Mouse (Mus musculus) c-Kit-positive CD71-positive TER-119-negative erythroid progenitor cells, embryonic 14.5 days (primary cell): ENCODE measurements at regions not wholly inside any gene's neighbourhood (a gene's known extent, or its start where the extent isn't known, plus 50 kb on each side); places are given as distances from the start of the nearest gene placed in this dataset.
A peak's percentile ranks its signal among the peaks of the same experiment; 100 is the strongest.

Experiments used
- DNase-seq: peaks from one replicate; pipeline ENCODE4 v3.0.0-alpha.2; 2013; ENCODE audit warnings: low read depth

GRCm38 (mm10) chr12:109272101-109272500 lies 180.5 kb upstream of the Dlk1 start:
- no peak for DNase-seq

GRCm38 (mm10) chr12:109314850-109315249 lies 137.8 kb upstream of the Dlk1 start:
- DNase-seq: no peak

- DNase-seq: no peak
These were observed 126.6 kb upstream of the Dlk1 start for GRCm38 (mm10) chr12:109325986-109326385.

- DNase-seq: no peak
These were observed 81.3 kb upstream of the Dlk1 start for GRCm38 (mm10) chr12:109371327-109371726.

- DNase-seq: no peak
These were observed 66.8 kb upstream of the Dlk1 start for GRCm38 (mm10) chr12:109385794-109386193.

GRCm38 (mm10) chr12:109388791-109389190 lies 63.8 kb upstream of the Dlk1 start:
- DNase-seq: no peak

GRCm38 (mm10) chr12:109390388-109390920 lies 62.2 kb upstream of the Dlk1 start:
- no peak for DNase-seq

GRCm38 (mm10) chr12:109390978-109391377 lies 61.6 kb upstream of the Dlk1 start:
- DNase-seq: no peak

- no peak for DNase-seq
These were observed 59.3 kb upstream of the Dlk1 start for GRCm38 (mm10) chr12:109393326-109393725.

GRCm38 (mm10) chr12:109393795-109394194 lies 58.8 kb upstream of the Dlk1 start:
- DNase-seq: no peak

GRCm38 (mm10) chr12:109394396-109394795 lies 58.2 kb upstream of the Dlk1 start:
- no peak for DNase-seq

- no peak for DNase-seq
These were observed 56.0 kb upstream of the Dlk1 start for GRCm38 (mm10) chr12:109396614-109397013.

- DNase-seq: no peak
These were observed 55.2 kb upstream of the Dlk1 start for GRCm38 (mm10) chr12:109397175-109398058.

- DNase-seq: no peak
These were observed 54.1 kb upstream of the Dlk1 start for GRCm38 (mm10) chr12:109398473-109398872.

GRCm38 (mm10) chr12:109398951-109399350 lies 53.7 kb upstream of the Dlk1 start:
- DNase-seq: no peak

- no peak for DNase-seq
These were observed 53.0 kb upstream of the Dlk1 start for GRCm38 (mm10) chr12:109399591-109399990.

GRCm38 (mm10) chr12:109400041-109400440 lies 52.6 kb upstream of the Dlk1 start:
- DNase-seq: no peak

GRCm38 (mm10) chr12:109400936-109401586 lies 51.6 kb upstream of the Dlk1 start:
- no peak for DNase-seq

- DNase-seq: no peak
These were observed 50.9 kb upstream of the Dlk1 start for GRCm38 (mm10) chr12:109401696-109402095.

GRCm38 (mm10) chr12:109402226-109402625 lies 50.4 kb upstream of the Dlk1 start:
- DNase-seq: peak; percentile 16
